Mouse (Mus musculus) forebrain, embryonic 13.5 days (tissue): Measurements from ENCODE around the gene Themis. TPM values are rescaled to one million over a fixed set of nuclear protein-coding genes. Genes with fewer than 3 reads are reported as not detected.

Experiments
- ATAC-seq: fragments of 200-750 bp; cut with Nextera tagmentation; 2 replicates; pipeline ENCODE4 v1.8.0; 2017
- H3K27ac ChIP-seq: fragments of 300-500 bp; sonication (generic); 2 replicates; pipeline ENCODE4 v1.5.1; 2015; ENCODE audit warnings: inconsistent platforms, mild to moderate bottlenecking, moderate library complexity
- H3K27me3 ChIP-seq: fragments of 300-500 bp; sonication (generic); 2 replicates; pipeline ENCODE4 v1.6.1; 2015; ENCODE audit warnings: mild to moderate bottlenecking, inconsistent platforms
- H3K36me3 ChIP-seq: fragments of 300-500 bp; sonication (generic); 2 replicates; pipeline ENCODE4 v1.6.1; 2015; ENCODE audit warnings: mild to moderate bottlenecking, inconsistent platforms; ENCODE audit not compliant: poor library complexity, severe bottlenecking
- H3K4me1 ChIP-seq: fragments of 300-500 bp; sonication (generic); 2 replicates; pipeline ENCODE4 v1.6.1; 2015; ENCODE audit warnings: inconsistent platforms
- H3K4me2 ChIP-seq: fragments of 300-500 bp; sonication (generic); 2 replicates; pipeline ENCODE4 v1.6.1; 2015; ENCODE audit warnings: inconsistent platforms, mild to moderate bottlenecking, moderate library complexity
- H3K4me3 ChIP-seq: fragments of 300-500 bp; sonication (generic); 2 replicates; pipeline ENCODE4 v1.5.1; 2015; ENCODE audit warnings: mild to moderate bottlenecking, inconsistent platforms
- H3K9ac ChIP-seq: fragments of 300-500 bp; sonication (generic); 2 replicates; pipeline ENCODE4 v1.6.1; 2015; ENCODE audit warnings: mild to moderate bottlenecking, inconsistent platforms
- H3K9me3 ChIP-seq: fragments of 300-500 bp; sonication (generic); replicated peaks from 2 replicates; pipeline ENCODE4 v1.6.1; 2016; ENCODE audit warnings: inconsistent platforms
- WGBS: fragments of 180-500 bp; shearing (Covaris S2); methylation state at CpG from one replicate; pipeline ENCODE4 v1.1.7; 2015; 5-methylcytosine and 5-hydroxymethylcytosine counted together
- polyA plus RNA-seq: library from polyadenylated mRNA; unstranded; fragments of >200 nt; fragmentation: Nextera tagmentation; extraction: Ambion mirVana; gene quantifications from 2 replicates; pipeline ENCODE4 v1.2.1, GENCODE M21; 2015

Themis gene
- polyA plus RNA-seq, 1 experiment from 2014 or later: not detected

DNA sequence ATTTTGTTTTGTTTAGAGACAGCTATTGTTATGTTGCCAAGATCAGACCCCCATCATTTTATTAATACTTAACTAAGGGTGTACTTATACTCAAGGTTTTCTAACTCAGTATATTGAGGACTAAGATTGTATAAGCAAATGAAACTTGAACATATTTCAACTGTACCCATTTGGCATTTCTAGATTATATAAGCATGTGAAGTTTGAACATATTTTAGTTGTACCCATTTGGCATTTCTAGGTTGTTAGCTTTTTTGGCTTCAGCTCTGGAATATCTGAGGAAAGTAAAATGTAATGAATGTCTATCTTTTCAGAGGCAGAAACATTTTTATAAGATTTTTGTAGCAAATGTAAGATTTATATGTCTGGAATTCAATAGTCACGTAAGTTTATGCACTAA lies 27.9 kb downstream of the Themis start:
- no peaks in the 10 kb centered on the region for H3K27me3 ChIP-seq
- H3K9me3 ChIP-seq: no peaks in the 10 kb centered on the region
- H3K4me3 ChIP-seq: no peak overlapping the region
- WGBS: 95% methylated on average over 1 of the region's 1 CpGs
- H3K36me3 ChIP-seq: no peaks in the 10 kb centered on the region
- no peak overlapping the region for H3K9ac ChIP-seq
- no peak for ATAC-seq
- H3K4me1 ChIP-seq: no peaks in the 10 kb centered on the region
- no peak overlapping the region for H3K4me2 ChIP-seq
- no peak overlapping the region for H3K27ac ChIP-seq

DNA sequence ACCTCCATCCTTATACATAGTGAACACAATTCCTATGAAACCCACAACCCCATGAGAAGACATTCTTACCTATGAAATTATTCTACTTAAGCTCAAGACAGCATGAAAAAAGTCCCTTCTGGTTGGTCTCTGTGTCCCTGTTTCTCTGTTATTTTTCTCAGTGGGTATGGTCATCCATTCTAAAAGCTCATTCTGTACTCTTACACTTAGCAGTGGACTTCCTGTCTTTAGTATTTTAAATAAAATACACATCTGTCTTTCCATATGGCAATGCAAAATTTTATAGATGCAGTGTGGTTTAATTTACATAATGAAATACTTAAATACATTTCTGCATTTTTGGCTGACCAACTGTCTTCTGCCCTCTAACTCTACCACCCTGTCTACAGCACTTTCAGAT lies 30.0 kb downstream of the Themis start:
- no peak overlapping the region for H3K4me3 ChIP-seq
- H3K4me1 ChIP-seq: no peaks in the 10 kb centered on the region
- no peak for ATAC-seq
- H3K9ac ChIP-seq: no peak overlapping the region
- H3K4me2 ChIP-seq: no peak overlapping the region
- H3K27ac ChIP-seq: no peak overlapping the region
- no peaks in the 10 kb centered on the region for H3K36me3 ChIP-seq
- no peaks in the 10 kb centered on the region for H3K9me3 ChIP-seq
- H3K27me3 ChIP-seq: no peaks in the 10 kb centered on the region

DNA sequence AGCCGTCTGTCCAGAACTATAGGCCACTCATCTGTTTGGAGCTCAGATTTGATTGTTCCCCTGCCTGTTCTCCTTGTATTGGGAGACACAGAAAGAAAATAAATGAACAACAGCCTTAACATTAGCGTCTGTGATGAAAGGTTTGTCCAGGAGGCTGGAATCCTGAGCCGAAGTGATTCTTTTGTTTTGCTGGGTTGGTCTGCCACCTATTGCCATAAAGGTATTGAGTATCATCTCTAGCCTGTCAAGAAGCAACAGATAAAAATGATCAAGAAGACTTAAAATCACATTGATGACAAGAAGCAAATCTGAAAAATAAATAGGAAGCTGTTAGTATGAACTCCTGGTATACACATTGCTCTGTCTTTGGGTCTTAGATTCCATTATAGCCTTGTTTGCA lies 53.7 kb downstream of the Themis start:
- Histone ChIP-seq H3K9me3 (no peaks in the 10 kb centered on the region), H3K4me1 (no peaks in the 10 kb centered on the region), H3K9ac (no peak overlapping the region), H3K4me2 (no peak overlapping the region), H3K27ac (no peak overlapping the region), H3K4me3 (no peak overlapping the region), H3K27me3 (no peaks in the 10 kb centered on the region), H3K36me3 (no peaks in the 10 kb centered on the region)
- ATAC-seq: no peak
- 63% methylated on average over 3 of the region's 3 CpGs for WGBS

DNA sequence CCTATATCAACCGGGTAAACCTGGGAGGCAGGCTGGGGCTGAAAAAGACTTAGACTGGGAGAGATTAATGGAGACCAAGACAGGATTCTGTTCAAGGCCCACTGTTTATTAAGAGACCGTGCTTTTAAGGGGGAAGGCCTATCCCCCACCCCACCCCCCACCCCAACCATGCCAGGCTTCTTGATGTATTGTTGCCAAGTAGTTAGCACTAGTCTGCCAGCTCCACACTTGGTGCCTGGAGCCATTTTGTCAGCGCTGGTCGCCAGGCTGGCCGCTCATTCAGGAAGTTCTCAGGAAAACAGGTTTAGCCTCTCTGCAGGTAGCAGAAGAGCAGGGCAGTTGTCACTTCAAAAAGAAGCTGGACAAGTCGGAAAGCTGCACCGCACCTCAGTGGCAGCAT lies 55.1 kb downstream of the Themis start:
- no peak overlapping the region for H3K4me3 ChIP-seq
- no peak overlapping the region for H3K4me2 ChIP-seq
- no peaks in the 10 kb centered on the region for H3K27me3 ChIP-seq
- WGBS: 86% methylated on average over 7 of the region's 7 CpGs
- H3K9ac ChIP-seq: no peak overlapping the region
- H3K36me3 ChIP-seq: no peaks in the 10 kb centered on the region
- no peak overlapping the region for H3K27ac ChIP-seq
- ATAC-seq: peak; percentile 19; the same call in 1 of the 2 replicates
- H3K4me1 ChIP-seq: no peaks in the 10 kb centered on the region
- no peaks in the 10 kb centered on the region for H3K9me3 ChIP-seq

DNA sequence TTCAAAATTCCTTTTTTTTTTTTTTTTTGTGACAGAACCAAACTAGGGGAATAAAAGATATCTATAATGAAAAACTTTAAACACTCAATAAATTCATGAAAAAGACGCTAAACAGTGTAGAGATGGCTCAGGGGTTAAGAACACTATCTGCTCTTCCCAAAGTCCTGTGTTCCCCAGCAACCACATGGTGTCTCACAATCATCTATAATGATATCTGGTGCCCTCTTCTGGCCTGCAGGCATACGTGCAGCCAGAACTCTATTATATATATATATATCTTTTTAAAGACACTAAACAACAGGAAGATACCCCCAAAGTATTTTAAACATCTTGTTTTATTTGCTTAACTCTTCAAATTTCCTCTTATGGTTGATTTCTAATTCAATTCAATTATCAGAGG lies 62.0 kb downstream of the Themis start:
- WGBS: 5% methylated on average over 2 of the region's 2 CpGs

DNA sequence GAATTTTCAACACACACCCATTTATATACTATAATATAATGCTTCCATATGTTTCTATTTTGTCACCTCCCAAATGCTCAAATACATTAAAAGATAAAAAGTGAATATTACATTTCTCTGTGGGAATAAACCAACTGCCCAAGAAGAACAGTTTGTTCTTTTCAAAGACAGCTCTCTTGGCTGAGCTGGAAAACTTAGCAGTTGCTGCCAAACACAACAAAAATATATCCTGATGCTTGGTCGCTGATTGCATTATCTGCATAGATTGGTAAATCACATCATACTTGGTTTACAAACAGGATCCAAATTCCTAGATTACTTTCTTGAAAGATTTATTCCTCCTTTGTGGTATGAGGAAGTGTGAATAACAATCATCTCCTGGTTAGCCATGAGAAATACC lies 69.8 kb downstream of the Themis start:
- Histone ChIP-seq H3K9me3 (no peaks in the 10 kb centered on the region), H3K27me3 (no peaks in the 10 kb centered on the region), H3K4me2 (no peak overlapping the region), H3K36me3 (no peaks in the 10 kb centered on the region), H3K4me3 (no peak overlapping the region), H3K9ac (no peak overlapping the region), H3K4me1 (no peaks in the 10 kb centered on the region), H3K27ac (no peak overlapping the region)
- 96% methylated on average over 1 of the region's 1 CpGs for WGBS
- ATAC-seq: no peak

More for the DNA sequence above, 62.0 kb downstream of the Themis start:
- ATAC-seq: peak; percentile 75
- Histone ChIP-seq H3K36me3 (no peaks in the 10 kb centered on the region), H3K27ac (no peak overlapping the region), H3K9me3 (no peaks in the 10 kb centered on the region), H3K4me3 (no peak overlapping the region), H3K4me2 (no peak overlapping the region), H3K4me1 (no peaks in the 10 kb centered on the region), H3K27me3 (no peaks in the 10 kb centered on the region), H3K9ac (no peak overlapping the region)

DNA sequence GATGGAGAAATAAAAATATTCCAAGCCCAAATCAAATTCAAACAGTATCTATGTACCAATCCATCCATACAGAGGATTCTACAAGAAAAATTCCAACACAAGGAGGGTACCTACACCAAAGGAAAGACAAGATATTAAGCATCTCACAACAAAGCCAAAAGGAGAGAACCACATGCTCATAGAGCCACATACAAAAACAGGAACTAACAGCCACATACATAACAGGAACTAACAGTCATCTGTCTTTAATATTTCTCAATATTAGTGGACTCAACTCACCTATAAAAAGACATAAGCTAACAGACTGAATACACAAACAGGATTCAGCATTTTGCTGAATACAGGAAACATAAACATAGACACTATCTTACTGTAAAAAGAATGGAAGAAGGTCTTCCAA lies 78.3 kb downstream of the Themis start:
- no peak overlapping the region for H3K4me2 ChIP-seq

DNA sequence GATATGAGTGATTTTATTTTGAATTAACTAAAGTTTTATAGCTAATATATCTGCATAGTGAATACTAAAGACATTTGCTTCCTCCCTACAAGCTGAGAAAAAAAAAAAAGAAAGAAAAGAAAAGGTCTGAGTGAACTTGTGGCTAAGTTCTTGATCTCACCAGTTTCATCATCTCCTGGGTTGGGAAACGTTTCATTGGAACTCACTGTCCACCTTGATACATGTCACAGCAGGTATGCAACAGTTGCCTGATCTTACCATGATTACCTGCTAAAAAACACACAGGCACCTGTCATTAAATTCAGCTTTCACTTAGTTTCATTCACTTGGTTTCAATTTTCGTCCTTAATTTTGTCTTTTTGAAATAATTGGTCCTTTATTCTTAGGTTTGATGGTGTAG lies 85.2 kb downstream of the Themis start:
- ATAC-seq: no peak
- Histone ChIP-seq H3K27ac (no peak overlapping the region), H3K9me3 (no peaks in the 10 kb centered on the region), H3K36me3 (no peaks in the 10 kb centered on the region), H3K4me3 (no peak overlapping the region), H3K4me1 (no peaks in the 10 kb centered on the region), H3K27me3 (no peaks in the 10 kb centered on the region), H3K4me2 (no peak overlapping the region), H3K9ac (no peak overlapping the region)
- 70% methylated on average over 2 of the region's 2 CpGs for whole genome bisulfite sequencing

More for the DNA sequence above, 78.3 kb downstream of the Themis start:
- no peak for ATAC-seq
- H3K27me3 ChIP-seq: no peaks in the 10 kb centered on the region
- H3K27ac ChIP-seq: no peak overlapping the region
- no peaks in the 10 kb centered on the region for H3K36me3 ChIP-seq
- no peak overlapping the region for H3K9ac ChIP-seq
- no peaks in the 10 kb centered on the region for H3K4me1 ChIP-seq
- H3K4me3 ChIP-seq: no peak overlapping the region
- H3K9me3 ChIP-seq: no peaks in the 10 kb centered on the region

DNA sequence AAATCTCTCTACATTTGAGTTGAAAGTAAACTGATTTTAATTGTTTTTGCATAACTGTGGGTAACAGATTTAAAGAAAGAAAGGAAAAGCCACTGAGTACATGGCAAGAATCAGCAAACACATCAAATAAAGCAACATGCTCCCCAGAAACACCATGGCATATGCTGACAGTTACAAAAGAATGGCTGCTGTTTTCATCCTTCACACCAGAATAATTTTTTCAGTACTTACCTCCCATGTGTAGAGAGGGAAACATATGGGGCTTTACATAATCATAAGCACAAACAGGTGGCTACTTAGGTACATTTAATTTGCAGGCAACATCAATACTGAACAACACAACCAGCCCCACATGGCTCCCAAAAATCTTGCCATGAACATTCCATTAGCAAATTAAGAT lies 86.8 kb downstream of the Themis start:
- H3K36me3 ChIP-seq: no peaks in the 10 kb centered on the region
- H3K4me3 ChIP-seq: no peak overlapping the region
- no peak overlapping the region for H3K27ac ChIP-seq
- H3K4me1 ChIP-seq: no peaks in the 10 kb centered on the region
- ATAC-seq: peak; percentile 58; the same call in 1 of the 2 replicates
- H3K9ac ChIP-seq: no peak overlapping the region
- no peak overlapping the region for H3K4me2 ChIP-seq
- H3K27me3 ChIP-seq: no peaks in the 10 kb centered on the region
- H3K9me3 ChIP-seq: no peaks in the 10 kb centered on the region

DNA sequence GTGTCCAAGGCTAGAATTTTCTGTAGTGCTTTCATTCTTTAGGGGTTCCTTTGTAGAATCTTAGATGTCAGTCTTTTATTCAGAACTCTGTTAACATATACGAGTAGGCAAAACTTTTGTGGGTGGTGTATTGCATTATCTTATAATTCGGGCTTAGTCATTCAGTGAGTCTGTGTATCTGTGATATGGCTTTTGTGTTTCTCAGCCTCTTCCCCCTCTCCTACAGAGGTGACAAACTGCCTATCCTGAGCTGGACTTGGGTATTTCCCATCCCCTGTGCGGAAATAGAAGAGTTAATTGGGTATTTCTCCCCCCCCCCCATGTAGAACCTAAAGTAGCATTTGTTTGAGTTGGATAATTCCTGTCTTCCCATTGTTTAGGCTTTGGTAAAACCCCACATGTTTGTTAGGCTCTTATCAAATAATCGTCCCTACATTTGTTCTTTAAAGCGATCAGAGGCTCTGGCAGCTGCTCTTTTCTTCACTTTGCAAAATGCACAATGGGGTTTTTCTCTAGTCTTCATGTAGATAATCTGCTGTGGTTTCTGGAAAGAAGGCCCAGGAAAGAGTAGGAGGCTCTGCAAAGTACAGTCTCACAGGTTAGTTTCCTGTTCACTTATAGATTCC lies 108.7 kb downstream of the Themis start:
- ATAC-seq: no peak
- 69% methylated on average over 5 of the region's 5 CpGs for WGBS
- no peaks in the 10 kb centered on the region for H3K36me3 ChIP-seq

DNA sequence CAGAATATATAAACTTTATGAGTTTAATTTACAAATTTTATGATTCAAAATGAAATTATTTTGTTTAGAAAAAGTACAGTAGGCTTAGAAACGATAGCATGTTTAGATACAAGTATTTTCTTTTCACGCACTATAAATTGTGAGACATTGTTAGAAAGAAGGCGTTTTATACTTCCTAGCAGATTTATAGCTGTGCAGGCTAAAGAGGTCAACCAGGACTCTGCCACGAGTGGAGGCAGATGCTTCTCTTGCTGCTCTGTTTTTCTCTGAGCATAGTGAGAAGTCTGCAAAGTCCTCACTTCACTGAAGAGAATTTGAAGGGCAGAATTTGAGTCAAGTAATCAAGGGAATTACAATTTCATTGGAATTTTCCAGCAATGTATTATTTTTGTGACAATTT lies 131.3 kb downstream of the Themis start:
- no peak overlapping the region for H3K4me2 ChIP-seq
- no peaks in the 10 kb centered on the region for H3K27me3 ChIP-seq
- H3K4me1 ChIP-seq: no peaks in the 10 kb centered on the region
- no peak for ATAC-seq
- H3K9ac ChIP-seq: no peak overlapping the region
- WGBS: 90% methylated on average over 4 of the region's 4 CpGs
- H3K4me3 ChIP-seq: no peak overlapping the region
- no peaks in the 10 kb centered on the region for H3K36me3 ChIP-seq
- no peak overlapping the region for H3K27ac ChIP-seq
- H3K9me3 ChIP-seq: no peaks in the 10 kb centered on the region

More for the DNA sequence above, 108.7 kb downstream of the Themis start:
- no peak overlapping the region for H3K4me2 ChIP-seq
- H3K9me3 ChIP-seq: no peaks in the 10 kb centered on the region
- no peak overlapping the region for H3K27ac ChIP-seq
- H3K4me3 ChIP-seq: no peak overlapping the region
- no peaks in the 10 kb centered on the region for H3K4me1 ChIP-seq
- no peak overlapping the region for H3K9ac ChIP-seq
- H3K27me3 ChIP-seq: no peaks in the 10 kb centered on the region

DNA sequence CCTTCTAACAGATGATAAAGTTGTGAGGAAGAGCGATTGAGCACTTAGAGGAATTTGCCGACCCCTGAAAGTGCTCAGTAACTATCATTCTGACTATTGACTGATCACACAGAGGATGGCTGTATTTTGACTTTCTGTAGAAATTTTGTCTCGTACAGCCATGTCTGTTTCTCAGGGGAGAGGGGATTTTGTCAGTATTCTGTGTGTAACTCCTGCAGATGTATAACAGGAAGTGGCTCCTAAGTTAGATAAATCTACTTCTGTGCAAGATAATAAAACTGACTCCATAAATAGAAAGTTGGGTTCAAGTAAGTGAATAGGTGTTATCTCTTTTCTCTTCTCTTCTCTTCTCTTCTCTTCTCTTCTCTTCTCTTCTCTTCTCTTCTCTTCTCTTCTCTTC lies 137.0 kb downstream of the Themis start:
- ATAC-seq: no peak
- no peak overlapping the region for H3K9ac ChIP-seq
- WGBS: 90% methylated on average over 3 of the region's 3 CpGs
- no peaks in the 10 kb centered on the region for H3K36me3 ChIP-seq
- H3K27me3 ChIP-seq: no peaks in the 10 kb centered on the region
- no peak overlapping the region for H3K4me2 ChIP-seq
- H3K4me1 ChIP-seq: no peaks in the 10 kb centered on the region
- no peak overlapping the region for H3K4me3 ChIP-seq
- H3K27ac ChIP-seq: no peak overlapping the region
- H3K9me3 ChIP-seq: no peaks in the 10 kb centered on the region

DNA sequence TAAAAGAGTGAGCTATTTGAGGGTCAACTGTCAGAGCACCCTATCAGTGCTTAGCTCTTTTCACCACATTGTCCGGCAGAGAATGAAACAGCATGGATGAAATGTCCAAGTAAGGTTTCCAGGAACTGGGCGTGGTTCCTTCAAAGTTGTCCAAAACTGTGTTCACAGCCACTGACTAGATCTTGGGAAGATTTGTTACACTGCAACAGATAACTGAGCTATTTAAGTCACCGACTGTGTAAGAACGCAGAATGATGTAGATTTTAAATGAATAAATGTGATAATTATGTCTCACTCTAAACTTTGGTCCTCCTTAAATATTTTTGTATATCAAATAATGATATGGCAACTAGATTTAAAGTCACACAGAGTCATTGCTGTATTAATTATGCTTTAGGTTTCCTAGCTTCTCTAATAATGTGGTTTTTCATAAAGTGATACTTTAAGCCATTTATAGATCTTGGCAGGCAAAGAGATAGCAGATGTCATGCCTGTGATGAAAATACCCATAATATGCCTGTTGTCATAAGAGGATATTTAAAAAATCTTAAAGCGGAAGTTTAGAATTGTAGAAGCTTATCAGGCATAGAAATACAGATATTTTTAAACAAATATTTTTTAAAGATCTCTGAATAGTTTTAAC lies 143.9 kb downstream of the Themis start:
- Histone ChIP-seq H3K4me1 (no peaks in the 10 kb centered on the region), H3K4me2 (no peak overlapping the region), H3K9ac (no peak overlapping the region), H3K27me3 (no peaks in the 10 kb centered on the region), H3K4me3 (no peak overlapping the region), H3K36me3 (no peaks in the 10 kb centered on the region), H3K9me3 (no peaks in the 10 kb centered on the region), H3K27ac (no peak overlapping the region)
- ATAC-seq: 0 out of 2 replicates have a peak, but pooled peaks have one; percentile 30
- 90% methylated on average over 5 of the region's 5 CpGs for WGBS
